Mouse (Mus musculus) thymus, adult 2 months (tissue): ENCODE results near the gene Slc6a2.

Experiments
- CTCF ChIP-seq: fragments of 200-500 bp; IDR thresholded peaks from 2 replicates; pipeline ENCODE4 v1.5.1; 2012; ENCODE audit warnings: mild to moderate bottlenecking, control low read depth, low read length, moderate library complexity, borderline replicate concordance; ENCODE audit not compliant: control insufficient read depth, poor library complexity, insufficient read depth; ENCODE audit errors: extremely low read depth
- POLR2A ChIP-seq: fragments of 200-500 bp; IDR thresholded peaks from 2 replicates; pipeline ENCODE4 v1.6.1; 2012; ENCODE audit warnings: mild to moderate bottlenecking, low read length, control low read depth, moderate library complexity; ENCODE audit not compliant: control insufficient read depth, poor library complexity, insufficient read depth; ENCODE audit errors: extremely low read depth

GRCm38 (mm10) chr8:92976656-92977055 is 16.8 kb downstream of the Slc6a2 start:
- TF ChIP-seq POLR2A (no peak), CTCF (no peak)
